Mouse (Mus musculus) lung, postnatal 14 days (tissue): ENCODE measurements around the gene 1700022I11Rik.
"Not testable (repeated sequence)": the region's sequence is repeated elsewhere in the genome, so short reads cannot be mapped to it uniquely, and the experiment has no call there.

ENCODE experiments used
- DNase-seq: peaks from one replicate; pipeline ENCODE4 v3.0.0; 2021

The 1700022I11Rik gene

DNA sequence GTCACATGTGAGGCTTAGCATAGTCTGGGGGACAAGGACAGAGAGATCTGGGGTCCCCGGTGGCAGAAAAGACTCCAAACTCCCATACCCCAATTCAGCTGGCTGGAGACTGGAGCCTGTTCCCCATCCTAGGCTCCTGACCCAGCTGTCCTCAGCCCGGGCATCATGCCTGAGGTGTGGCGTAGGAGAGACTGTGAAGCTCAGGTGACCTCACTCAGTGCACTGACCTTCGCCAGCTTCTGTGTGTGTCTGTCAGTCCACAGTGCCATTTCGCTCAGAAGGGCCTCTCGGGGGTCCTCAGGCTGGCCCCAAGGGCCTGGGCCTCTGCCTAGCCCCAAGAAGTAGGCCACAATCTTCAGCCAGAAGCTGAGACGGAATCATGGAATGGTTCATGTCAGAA is 16.8 kb upstream of the 1700022I11Rik start:
- no peak for DNase-seq

- DNase-seq, result no peak
Observed at GRCm38 (mm10) chr4:42953435-42954094, 15.8 kb upstream of the 1700022I11Rik start.

DNA sequence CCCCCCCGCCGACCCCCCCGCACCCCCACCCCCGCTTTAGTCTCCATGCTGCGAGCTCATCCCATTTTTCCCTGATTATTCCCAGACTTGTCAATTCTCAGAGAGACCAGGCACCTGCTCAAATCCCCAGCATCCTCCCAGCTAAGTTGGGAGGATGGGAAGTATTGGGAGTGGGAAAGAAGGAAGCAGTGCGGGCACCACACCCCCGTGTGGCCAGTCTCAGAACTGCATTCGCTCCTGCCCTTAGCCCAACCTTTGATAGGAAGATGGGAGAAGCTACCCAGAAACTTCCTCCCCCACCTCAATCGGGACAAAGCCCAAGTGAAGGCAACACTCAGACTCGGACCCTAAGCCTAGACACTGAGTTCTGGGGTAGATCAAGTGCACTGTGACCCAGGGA is 15.1 kb upstream of the 1700022I11Rik start:
- peak; percentile 80 for DNase-seq

- DNase-seq, result no peak
Observed at GRCm38 (mm10) chr4:42955200-42955599, 14.2 kb upstream of the 1700022I11Rik start.

- DNase-seq, result no peak
Observed at GRCm38 (mm10) chr4:42956581-42956980, 12.8 kb upstream of the 1700022I11Rik start.

DNA sequence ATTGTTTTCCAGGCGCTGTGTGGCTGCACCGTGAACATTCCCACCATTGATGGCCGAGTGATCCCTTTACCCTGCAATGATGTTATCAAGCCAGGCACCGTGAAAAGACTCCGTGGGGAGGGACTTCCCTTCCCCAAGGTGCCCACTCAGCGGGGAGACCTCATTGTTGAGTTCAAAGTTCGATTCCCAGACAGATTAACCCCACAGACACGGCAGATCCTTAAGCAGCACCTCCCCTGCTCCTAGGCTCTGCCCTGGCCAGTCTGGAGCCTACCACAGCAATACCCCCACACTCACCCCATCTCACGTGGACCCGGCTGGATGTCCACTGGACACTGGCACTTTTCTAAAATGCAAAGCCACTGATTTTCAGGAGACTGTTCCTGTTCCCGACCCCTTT is 12.1 kb upstream of the 1700022I11Rik start:
- DNase-seq, result no peak

DNA sequence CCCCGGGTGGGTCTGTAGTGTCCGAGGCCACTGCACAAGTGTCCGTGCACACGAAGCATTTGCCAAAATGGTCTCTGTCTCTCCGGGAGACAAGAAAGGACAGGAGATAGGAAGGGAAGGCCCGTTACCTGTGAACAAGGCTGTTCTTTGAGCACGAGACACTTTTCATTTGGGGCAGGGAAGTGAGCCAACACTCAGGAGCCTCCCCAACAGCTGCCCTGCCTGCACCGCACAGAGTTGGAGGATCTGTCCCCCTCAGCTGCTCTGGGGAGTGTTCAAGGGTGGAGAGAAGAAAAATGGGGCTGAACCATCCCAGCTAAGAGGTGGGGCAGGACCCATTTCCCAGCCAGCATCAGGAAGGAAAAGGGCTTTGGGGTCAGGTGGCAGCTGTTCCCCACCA is 11.4 kb upstream of the 1700022I11Rik start:
- no peak for DNase-seq

DNA sequence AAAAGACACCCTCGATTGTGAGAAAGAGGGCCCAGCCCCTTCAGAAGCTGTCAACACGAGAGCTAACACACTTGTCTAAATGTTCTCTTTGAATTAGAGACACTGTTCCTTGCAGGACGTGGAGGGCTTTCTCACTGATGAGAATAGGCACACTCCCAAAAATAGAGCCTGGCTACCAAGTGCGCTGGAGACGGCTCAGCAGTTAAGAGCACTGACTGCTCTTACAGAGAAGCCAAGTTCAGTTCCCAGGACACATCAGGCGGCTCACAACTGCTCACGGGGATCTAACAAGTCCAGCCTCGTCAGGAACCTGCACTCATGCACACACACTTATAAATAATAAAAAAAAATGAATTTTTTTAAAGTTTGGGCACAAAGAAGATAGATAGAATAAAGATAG is 10.5 kb upstream of the 1700022I11Rik start:
- DNase-seq, result no peak

GRCm38 (mm10) chr4:42959382-42959781 is 10.0 kb upstream of the 1700022I11Rik start:
- no peak for DNase-seq

DNA sequence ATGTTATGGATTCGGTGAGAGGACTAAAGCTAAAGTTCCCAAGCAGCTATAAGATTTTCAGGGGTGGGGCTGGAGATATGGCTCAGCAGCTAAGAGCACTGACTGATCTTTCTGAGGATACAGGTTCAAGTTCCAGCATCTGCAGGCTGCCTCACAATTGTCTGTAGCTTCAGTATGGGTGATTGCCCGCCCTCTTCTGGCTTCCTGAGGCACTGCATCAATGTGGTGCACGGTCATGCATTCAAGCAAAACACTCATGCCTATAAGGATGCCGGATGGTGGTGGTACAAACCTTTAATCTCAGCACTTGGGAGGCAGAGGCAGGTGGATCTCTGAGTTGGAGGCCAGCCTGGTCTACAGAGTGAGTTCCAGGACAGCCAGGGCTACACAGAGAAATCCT is 7.8 kb upstream of the 1700022I11Rik start:
- peak; percentile 68 for DNase-seq

DNA sequence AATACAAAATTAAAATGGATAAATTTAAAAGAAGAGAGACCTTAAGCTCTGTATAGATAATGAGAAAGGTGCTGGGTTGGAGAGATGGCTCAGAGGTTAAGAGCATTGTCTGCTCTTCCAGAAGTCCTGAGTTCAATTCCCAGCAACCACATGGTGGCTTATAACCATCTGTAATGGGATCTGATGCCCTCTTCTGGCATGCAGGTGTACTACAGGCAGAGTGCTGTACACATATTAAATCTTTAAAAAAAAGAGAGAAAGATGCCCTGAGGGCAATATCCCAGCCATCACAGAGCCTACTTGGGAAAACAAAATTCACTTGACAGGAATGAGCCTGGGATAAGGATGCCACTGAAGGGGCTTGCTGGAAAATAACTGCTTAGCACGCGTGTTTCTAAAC is 5.9 kb upstream of the 1700022I11Rik start:
- DNase-seq, result no peak

DNA sequence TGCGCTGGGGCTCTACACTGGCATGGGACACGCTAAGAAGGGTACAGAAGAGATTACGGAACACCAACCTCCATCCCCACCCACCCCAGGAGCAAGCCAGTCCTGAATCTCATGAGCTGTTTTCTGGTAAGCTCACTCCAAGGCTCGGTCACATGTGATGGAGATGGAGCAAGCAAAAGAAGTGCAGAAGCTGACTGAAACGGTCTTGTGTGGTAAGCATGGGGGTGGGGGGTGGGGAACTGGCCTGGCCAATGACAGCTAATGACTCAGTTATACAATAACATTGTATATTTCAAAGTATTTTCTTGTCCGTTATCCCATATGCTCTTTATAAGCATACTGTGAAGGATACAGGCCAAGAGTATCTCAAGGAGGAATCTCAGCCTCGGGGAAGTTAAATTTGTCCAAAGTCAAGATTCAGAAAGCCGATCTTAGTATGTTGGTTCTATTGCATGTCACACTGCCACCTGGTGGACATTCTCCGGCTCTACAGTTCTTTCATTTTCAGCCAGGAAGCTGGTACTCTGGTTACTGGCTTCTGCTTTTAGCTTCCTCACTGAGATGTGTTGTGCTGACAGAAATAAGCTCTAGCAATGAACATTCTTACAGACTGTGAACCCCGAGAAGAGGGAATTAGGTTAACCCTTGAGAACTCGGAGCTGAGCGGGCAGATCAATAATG is 4.2 kb upstream of the 1700022I11Rik start:
- DNase-seq, result peak; percentile 53

DNA sequence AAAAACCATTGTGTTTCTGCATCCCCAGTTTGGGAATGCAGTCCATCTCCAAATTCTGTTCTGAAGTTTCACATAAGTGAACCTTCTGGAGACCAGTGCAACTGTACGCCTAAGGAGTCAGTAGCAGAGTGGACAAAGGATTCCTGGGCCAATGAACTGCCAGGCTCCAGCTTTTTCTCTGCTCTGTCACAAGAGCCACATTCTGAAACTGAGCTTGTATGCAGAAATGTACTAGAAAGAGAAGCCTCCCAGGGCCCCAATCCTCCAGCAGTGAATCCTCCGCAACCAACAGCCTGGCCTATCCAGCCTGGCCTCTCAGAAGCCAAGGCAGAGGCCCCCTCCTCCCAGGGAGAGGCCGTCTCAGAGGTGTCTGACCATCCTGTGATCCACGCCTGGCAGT is 3.5 kb downstream of the 1700022I11Rik start:
- no peak for DNase-seq

GRCm38 (mm10) chr4:42973868-42974267 is 4.5 kb downstream of the 1700022I11Rik start:
- DNase-seq, result no peak

DNA sequence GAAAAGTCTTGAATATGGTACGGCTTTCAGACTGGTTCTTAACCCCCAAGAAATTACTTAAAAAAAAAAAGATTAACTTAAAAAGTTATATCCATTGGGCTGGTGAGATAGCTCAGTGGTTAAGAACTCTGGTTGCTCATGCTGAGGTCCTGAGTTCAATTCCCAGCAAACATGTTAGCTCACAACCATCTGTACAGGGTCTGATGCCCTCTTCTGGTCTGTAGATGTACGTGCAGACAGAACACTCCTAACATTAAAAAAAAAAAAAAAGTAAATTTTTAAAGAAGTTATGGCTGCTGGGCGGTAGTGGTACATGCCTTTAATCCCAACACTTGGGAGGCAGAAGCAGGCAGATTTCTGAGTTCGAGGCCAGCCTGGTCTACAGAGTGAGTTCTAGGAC is 8.7 kb downstream of the 1700022I11Rik start:
- no peak for DNase-seq

DNA sequence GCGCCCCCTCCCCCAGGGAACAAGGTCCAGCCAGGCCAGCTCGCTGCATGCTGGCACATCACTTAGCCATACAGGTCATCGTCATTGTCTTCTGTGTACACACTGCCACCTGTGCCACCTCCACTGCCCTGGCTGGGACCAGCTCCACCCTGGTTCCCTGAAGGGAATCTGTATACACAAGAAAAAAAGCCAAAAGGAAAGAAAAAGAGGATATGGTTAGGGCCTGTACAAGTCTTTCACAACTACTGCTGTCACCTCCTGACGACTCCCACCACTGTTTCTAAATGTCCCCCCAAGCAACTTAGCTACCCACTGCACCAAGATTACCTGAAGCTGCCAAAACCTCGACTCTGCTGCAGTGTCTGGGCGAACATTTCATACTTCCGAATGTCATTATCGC is 11.1 kb downstream of the 1700022I11Rik start:
- not testable (repeated sequence) for DNase-seq

DNA sequence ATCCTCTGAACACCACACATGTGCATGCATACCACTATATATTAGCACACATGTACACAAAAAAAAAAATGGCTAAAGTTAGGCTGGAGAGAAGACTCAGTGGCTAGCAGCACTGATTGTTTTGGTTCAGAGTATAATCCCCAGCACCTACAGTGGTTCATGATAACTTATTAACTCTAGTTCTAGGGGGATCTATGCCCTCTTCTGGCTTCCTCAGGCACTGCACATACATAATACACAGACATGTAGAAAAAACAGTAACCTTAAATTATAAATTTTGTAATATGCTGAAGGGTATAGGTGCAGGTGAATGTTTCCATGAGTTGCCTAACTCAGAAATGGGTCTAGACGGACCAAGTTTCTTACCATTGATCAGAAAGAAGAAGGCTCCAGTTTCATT is 18.9 kb downstream of the 1700022I11Rik start:
- DNase-seq, result no peak

GRCm38 (mm10) chr4:42998022-42998421 is 28.6 kb downstream of the 1700022I11Rik start:
- no peak for DNase-seq

DNA sequence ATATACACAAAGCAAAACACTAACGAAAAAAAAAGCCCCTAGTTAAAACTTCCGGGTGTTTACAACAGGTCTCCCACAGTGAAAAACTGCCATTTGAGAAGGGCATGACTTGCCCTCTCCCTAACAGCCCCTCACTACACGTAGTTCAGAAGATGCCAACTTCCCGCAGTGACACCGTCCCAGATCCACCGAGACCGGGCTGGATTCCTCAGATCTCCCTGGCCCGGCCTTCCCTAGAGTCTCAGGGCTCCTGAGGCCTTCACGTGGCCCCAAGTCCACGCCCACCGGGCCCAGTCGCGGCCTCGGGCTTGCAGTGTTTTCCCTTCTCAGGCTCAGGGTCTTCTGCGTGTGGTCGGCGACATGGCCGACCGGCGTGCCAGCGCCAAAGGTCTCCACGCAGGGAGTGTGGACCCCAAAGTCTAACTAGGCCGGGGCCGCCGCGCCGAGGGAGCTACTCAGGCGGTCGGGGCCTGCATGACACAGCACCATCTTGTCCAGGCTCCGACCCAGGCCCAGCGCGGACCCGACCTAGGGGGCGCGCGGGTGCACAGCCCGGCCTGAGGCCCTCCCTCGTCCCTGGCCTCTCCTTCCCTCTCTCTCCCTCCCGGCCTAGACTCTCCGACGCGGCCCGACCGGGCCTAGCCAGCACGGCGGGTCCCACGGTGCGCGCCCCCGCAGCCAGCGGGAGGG is 30.2 kb downstream of the 1700022I11Rik start:
- DNase-seq, result peak; percentile 72

DNA sequence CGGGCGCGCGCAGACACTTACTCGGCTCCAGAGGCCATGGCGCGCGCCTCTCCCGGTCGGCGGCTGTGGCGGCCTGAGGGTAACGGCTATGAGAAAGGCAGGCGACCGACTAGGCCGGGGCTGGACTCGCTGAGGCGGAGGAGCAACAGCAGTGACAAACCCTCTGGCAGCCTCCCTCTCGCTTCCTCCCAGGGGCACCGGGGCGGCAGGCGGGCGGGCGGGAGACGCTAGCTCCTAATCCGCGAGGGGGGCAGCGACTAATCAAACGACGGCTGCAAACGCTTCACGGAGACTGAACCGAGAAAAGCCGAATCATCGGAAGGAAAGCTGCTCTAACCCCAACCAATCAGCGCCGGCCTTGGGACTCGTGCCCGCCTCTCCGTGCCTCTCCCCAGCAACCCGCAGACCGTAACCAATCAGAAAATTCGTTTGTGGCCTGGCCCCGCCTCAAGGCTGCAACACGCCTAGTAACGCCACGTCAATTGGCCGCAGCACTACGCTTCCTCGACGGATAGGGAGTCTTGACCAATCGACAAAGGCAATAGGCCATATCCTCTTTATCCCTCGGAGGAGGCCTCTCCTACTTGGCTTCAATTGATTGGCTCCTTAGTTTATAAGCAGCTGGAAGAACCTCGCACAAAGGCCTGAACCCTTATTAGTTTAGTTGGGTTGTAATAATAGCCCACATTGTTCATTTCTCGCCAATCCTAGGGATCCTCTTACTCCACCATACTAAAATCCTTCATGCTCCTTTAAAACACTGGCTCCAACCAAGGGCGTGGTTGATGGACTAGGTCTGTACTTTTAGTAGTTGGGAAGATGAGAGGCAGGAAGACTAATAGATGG is 31.0 kb downstream of the 1700022I11Rik start, which contains the start of gene Vcp:
TSS of gene Vcp (minus strand) at position 367 of the 846 bp plus-strand sequence.
- DNase-seq, result peak; percentile 99

GRCm38 (mm10) chr4:43001272-43001671 is 31.9 kb downstream of the 1700022I11Rik start:
- no peak for DNase-seq

DNA sequence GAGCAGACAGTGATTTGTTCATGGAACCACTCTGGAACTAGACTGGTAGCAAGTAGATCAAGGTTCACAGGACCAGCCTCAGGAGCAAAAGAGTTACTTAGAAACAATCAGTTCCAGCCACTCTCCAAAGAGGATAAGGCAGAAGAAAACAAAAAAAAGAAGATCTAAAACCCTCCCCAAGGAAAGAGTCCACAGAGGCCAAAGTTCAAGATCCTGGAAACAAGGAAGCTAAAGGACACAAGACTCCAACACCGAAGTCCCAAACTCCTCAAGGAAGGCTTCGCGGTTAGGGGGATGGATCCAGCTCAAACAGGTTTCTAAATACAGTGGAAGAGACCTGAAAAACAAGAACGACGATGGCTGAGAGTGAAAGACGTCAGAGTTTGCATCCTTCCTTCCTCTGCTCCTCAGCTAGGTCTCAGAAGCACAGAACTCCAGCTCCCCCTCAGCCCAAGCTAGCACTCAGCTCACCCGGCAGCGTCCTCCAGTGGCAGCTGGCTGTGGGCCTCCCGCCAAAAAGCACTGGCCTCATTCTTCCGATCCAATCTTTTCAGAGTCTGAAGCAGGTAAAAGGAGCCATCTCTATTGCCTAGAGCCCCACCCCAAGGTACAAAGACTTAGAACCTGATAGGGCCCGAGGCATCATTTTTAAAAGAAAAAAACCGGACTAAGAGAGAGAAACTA is 33.5 kb downstream of the 1700022I11Rik start:
- DNase-seq, result no peak
